Mouse (Mus musculus) lung, adult 2 months (tissue): ENCODE results near the gene Catsperz.
A peak's percentile ranks its signal among the peaks of the same experiment; 100 is the strongest.

Experiments used
- CTCF ChIP-seq: fragments of 200-500 bp; IDR thresholded peaks from 2 replicates; pipeline ENCODE4 v1.5.1; 2011; ENCODE audit warnings: mild to moderate bottlenecking, low read length, control low read depth; ENCODE audit not compliant: insufficient read depth
- POLR2A ChIP-seq: fragments of 200-500 bp; IDR thresholded peaks from 2 replicates; pipeline ENCODE4 v1.6.1; 2011; ENCODE audit warnings: low read depth, mild to moderate bottlenecking, control low read depth, low read length, borderline replicate concordance; ENCODE audit errors: extremely low read depth

DNA sequence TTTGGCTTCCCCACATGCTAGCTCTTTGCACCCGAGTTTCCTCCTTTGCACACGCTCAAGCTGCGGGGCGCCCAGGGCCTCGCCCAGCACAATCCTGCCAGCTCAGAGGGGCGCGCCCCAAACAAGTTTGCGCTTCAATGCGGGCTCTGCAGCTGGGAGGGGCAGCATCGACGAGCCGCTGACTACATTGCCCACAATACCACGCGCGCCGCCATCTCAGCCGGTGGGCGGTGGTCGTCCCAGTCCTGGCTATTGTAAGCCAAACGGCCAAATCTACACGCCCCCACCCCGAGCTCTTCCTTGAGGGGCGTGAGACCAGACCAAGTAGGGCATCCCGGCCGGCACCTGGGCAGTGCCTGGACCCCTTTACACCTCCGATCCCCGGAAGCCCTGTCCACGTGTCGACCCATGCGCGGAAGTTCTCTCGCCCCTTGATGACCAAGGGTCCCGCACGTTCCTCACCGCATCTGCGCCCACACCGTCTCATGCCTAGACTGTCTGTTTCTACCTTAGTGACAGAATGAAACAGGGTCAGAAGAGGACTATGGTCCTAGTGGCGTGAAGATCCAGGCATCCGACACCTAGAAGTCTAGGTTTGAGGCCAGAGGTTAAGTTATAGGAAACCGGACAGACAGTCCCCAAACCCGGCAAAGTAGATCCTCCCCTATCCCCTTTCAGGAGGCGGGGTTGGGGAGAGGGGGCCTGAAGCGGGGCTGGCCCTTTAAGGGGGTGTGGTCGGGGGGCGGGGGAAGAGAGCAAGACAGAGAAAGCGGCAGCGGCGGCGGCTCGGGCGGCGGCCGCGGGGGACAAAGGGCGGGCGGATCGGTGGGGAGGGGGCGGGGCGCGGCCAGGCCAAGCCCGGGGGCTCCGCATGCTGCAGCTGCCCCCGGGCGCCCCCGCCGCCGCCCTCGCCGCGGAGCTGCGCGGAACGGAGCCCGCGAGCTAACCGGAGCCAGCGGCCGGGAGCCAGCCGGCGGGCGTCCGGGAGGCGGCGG is 49.3 kb upstream of the Catsperz start, which contains the start of gene Ppp1r14b:
- TF ChIP-seq POLR2A (peak; percentile 33; the same call in 1 of the 2 replicates), CTCF (no peak)
